Comparison of ENCODE assay signal across 8 mouse cellular contexts in the genomic region with DNA sequence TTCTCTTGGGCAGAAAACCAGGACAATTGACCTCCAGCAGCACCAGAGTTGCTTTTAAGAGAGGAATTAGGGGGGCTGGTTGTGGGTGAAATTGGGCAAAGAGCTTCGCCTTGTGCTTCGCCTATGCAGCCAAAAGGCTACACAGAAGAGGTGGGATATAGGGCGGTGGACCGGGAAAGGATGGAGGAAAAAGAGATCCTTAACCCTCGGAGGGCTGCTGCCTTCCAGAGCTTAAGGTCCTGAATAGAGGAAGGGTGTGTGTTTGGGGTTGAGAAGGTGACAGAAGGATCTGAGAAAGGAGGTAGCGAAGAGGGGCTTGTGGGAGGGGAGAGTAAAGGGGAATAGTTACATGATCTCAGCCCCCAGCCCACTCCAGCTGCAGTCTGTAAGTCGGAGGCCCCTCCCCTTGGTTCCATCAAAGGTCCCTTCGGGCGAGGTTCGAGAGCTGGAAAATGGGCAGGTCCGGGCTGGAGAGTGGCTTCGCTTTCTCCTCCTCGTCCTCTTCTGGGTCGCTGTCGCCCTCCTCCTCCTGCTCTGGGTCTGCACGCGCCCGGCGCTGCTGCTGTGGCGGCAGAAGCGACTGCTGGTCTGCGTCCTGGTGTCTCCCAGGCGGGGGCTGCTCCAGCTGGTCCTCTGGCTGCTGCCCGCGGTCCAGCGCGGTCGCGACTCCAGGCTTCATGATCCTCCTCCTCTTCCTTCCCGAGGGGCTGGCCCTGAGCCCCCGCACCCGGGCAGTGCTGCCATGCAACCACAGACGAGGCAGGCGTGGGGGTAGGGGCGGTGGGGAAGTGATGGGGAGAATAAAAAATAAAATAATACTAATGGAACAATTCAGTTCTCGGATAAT. TPM values are rescaled to one million over a fixed set of nuclear protein-coding genes. Genes with fewer than 3 reads are reported as not detected.
A peak's percentile ranks its signal among the peaks of the same experiment; 100 is the strongest.
DNase-seq lines count a peak whose midpoint lies in the region; ATAC-seq and TF ChIP-seq lines count a peak whose summit lies in the region.

No protein-coding gene starts in this region.

- peak overlapping the region; percentile 44 to 55 for H3K4me3 ChIP-seq in ES-E14 (ENCODE audit: insufficient read depth in 1 of 2, low read depth in 1 of 2, low read length in 2 of 2, poor library complexity in 1 of 2, severe bottlenecking in 1 of 2)
- peak overlapping the region; percentile 26 for H3K4me3 ChIP-seq in embryonic facial prominence, embryonic 12.5 days
- H3K4me3 ChIP-seq in layer of hippocampus, adult 2 months, result peak overlapping the region; percentile 79
- H3K4me3 ChIP-seq in midbrain, embryonic 16.5 days (ENCODE audit: low read depth, low read length), result peak overlapping the region; percentile 70

- DNase-seq in heart, adult 11 months, result peak; percentile 70
- no peak for DNase-seq in heart, adult 9 months (ENCODE audit: low spot score in 2 of 2)
- DNase-seq in ES-E14 (ENCODE audit: low read depth, low spot score), result peak; percentile 11
- DNase-seq in layer of hippocampus, adult 2 months (ENCODE audit: low spot score in 2 of 2), result peak; percentile 36 to 38
- no peak for DNase-seq in urinary bladder, postnatal 25 days (ENCODE audit: low spot score)
- DNase-seq in kidney, adult 11 months, result no peak

- in situ Hi-C loops in ES-E14 (cut with MboI; ENCODE audit: low sequenced_read_pairs in 2 of 2, unreplicated experiment in 2 of 2), result no loop called here

- ATAC-seq in embryonic facial prominence, embryonic 12.5 days (ENCODE audit: insufficient number of reproducible peaks, insufficient read depth, low FRiP score, low TSS enrichment), result peak; percentile 37; the same call in 1 of the 2 replicates
- ATAC-seq in midbrain, embryonic 16.5 days, result peak; percentile 72

- H3K27ac ChIP-seq in ES-E14 (ENCODE audit: insufficient read depth, low read depth, low read length, poor library complexity, severe bottlenecking), result no peak overlapping the region
- no peak overlapping the region for H3K27ac ChIP-seq in embryonic facial prominence, embryonic 12.5 days
- peak overlapping the region; percentile 95 for H3K27ac ChIP-seq in layer of hippocampus, adult 2 months
- peak overlapping the region; percentile 90 for H3K27ac ChIP-seq in midbrain, embryonic 16.5 days (ENCODE audit: low read length)

- no peak for TF ChIP-seq CTCF in layer of hippocampus, adult 2 months (conservative IDR thresholded peaks at IDR 0.05)

- peaks cover 0 to 6% of the 10 kb centered on the region in 2 experiments; a peak in 1 of 4 replicates for H3K4me1 ChIP-seq in ES-E14 (ENCODE audit: control insufficient read depth in 2 of 2, insufficient read depth in 2 of 2, low read length in 2 of 2, poor library complexity in 1 of 2)
- peaks cover 9% of the 10 kb centered on the region for H3K4me1 ChIP-seq in embryonic facial prominence, embryonic 12.5 days
- H3K4me1 ChIP-seq in midbrain, embryonic 16.5 days (ENCODE audit: control insufficient read depth, insufficient read depth, low read length), result peaks cover 46% of the 10 kb centered on the region

- H3K27me3 ChIP-seq in embryonic facial prominence, embryonic 12.5 days, result peaks cover 53% of the 10 kb centered on the region
- H3K27me3 ChIP-seq in midbrain, embryonic 16.5 days (ENCODE audit: control insufficient read depth, insufficient read depth, low read depth, low read length), result no peaks in the 10 kb centered on the region

- peak overlapping the region; percentile 59 for H3K4me2 ChIP-seq in embryonic facial prominence, embryonic 12.5 days (replicated peaks)
- peak overlapping the region; percentile 88 for H3K4me2 ChIP-seq in midbrain, embryonic 16.5 days (ENCODE audit: low read length)

- no peaks in the 10 kb centered on the region for H3K36me3 ChIP-seq in ES-E14 (ENCODE audit: control insufficient read depth, insufficient read depth, low read length, poor library complexity, severe bottlenecking)
- H3K36me3 ChIP-seq in embryonic facial prominence, embryonic 12.5 days, result no peaks in the 10 kb centered on the region
- no peaks in the 10 kb centered on the region for H3K36me3 ChIP-seq in midbrain, embryonic 16.5 days (ENCODE audit: control insufficient read depth, insufficient read depth, low read length)

- H3K9me3 ChIP-seq in ES-E14 (ENCODE audit: control insufficient read depth, insufficient read depth, low read depth, low read length), result no peaks in the 10 kb centered on the region
- H3K9me3 ChIP-seq in embryonic facial prominence, embryonic 12.5 days, result no peaks in the 10 kb centered on the region
- no peaks in the 10 kb centered on the region for H3K9me3 ChIP-seq in midbrain, embryonic 16.5 days (replicated peaks; ENCODE audit: control insufficient read depth, low read length, poor library complexity, severe bottlenecking)

- H3K9ac ChIP-seq in ES-E14 (ENCODE audit: insufficient read depth, low read depth, low read length, poor library complexity, severe bottlenecking), result no peak overlapping the region
- H3K9ac ChIP-seq in embryonic facial prominence, embryonic 12.5 days, result 0 out of 2 replicates have a peak overlapping the region, but pooled peaks have one; percentile 5
- peak overlapping the region; percentile 86 for H3K9ac ChIP-seq in midbrain, embryonic 16.5 days (ENCODE audit: low read depth, low read length)

- 3% methylated on average over 35 of the region's 36 CpGs for WGBS in embryonic facial prominence, embryonic 12.5 days
- under 1% methylated on average over 36 of the region's 36 CpGs for WGBS in midbrain, embryonic 16.5 days

TF ChIP-seq in ES-E14, 5 proteins besides CTCF, POLR2A, EP300 and RAD21:
- no peak for TF ChIP-seq MAFK (IDR thresholded peaks at IDR 0.05; ENCODE audit: insufficient read depth, low read depth, low read length)
- TF ChIP-seq HCFC1 (IDR thresholded peaks at IDR 0.05; ENCODE audit: borderline replicate concordance, insufficient read depth, low read length), result no peak
- no peak for TF ChIP-seq ZC3H11A (IDR thresholded peaks at IDR 0.05; ENCODE audit: borderline replicate concordance, low read depth, low read length)
- no peak for TF ChIP-seq ZNF384 (IDR thresholded peaks at IDR 0.05; ENCODE audit: low read depth, low read length)
- TF ChIP-seq CHD2 (IDR thresholded peaks at IDR 0.05; ENCODE audit: low read depth, low read length), result no peak

RNA-seq across cellular contexts. Expression of a gene that starts 0.8 kb away (rescaled TPM):
- 0.05 TPM in 1 of 2 replicates, not detected in the other for total RNA-seq in ES-E14 (2012; rRNA removed)
- polyA plus RNA-seq in embryonic facial prominence, embryonic 12.5 days (2016; fragmentation: Nextera tagmentation; extraction: Ambion mirVana), result 0.04 and 0.06 TPM in 2 replicates
- total RNA-seq in layer of hippocampus, adult 2 months (2021), result 10 to 100 TPM; 17.6 to 19.7 TPM
- 7.9 and 8.0 TPM in 2 replicates for polyA plus RNA-seq in midbrain, embryonic 16.5 days (2015; fragmentation: Nextera tagmentation; extraction: Ambion mirVana)

RNA-seq across cellular contexts. Expression of a gene that starts 47.1 kb away (rescaled TPM):
- 20.9 and 24.5 TPM in 2 replicates for total RNA-seq in ES-E14 (2012; rRNA removed)
- 32.6 and 34.7 TPM in 2 replicates for polyA plus RNA-seq in embryonic facial prominence, embryonic 12.5 days (2016; fragmentation: Nextera tagmentation; extraction: Ambion mirVana)
- total RNA-seq in layer of hippocampus, adult 2 months (2021), result 10 to 100 TPM; 64.8 to 66.4 TPM
- 30.5 and 31.2 TPM in 2 replicates for polyA plus RNA-seq in midbrain, embryonic 16.5 days (2015; fragmentation: Nextera tagmentation; extraction: Ambion mirVana)

Comparison
In these comparisons a context has a peak if more than half of its experiments do, and no peak if none do; other contexts are left out.
1. DNase-seq: peak in heart, adult 11 months (single experiment), ES-E14 (single experiment) and layer of hippocampus, adult 2 months (2 of 2); none in heart, adult 9 months (0 of 2), urinary bladder, postnatal 25 days (single experiment) and kidney, adult 11 months (single experiment).
2. H3K27ac ChIP-seq: peak in layer of hippocampus, adult 2 months (single experiment) and midbrain, embryonic 16.5 days (single experiment); none in ES-E14 (single experiment) and embryonic facial prominence, embryonic 12.5 days (single experiment).
3. H3K4me3 ChIP-seq: peak in every context shown above with its lines; median percentile 79 in layer of hippocampus, adult 2 months; 70 in midbrain, embryonic 16.5 days; 50 in ES-E14; 26 in embryonic facial prominence, embryonic 12.5 days.
4. RNA of a gene that starts 0.8 kb away (total RNA-seq): 17.6 to 19.7 TPM in layer of hippocampus, adult 2 months; 0.05 TPM in ES-E14; every median in the first group is over 10 times any median in the second.